Mouse (Mus musculus) E14TG2a.4 (cell line): ENCODE results near the gene Thada.

ENCODE experiments used
- CTCF ChIP-seq: conservative IDR thresholded peaks from 2 replicates; pipeline ENCODE4 v1.5.1; 2014; ENCODE audit warnings: low read length
- NANOG ChIP-seq: IDR thresholded peaks from 2 replicates; pipeline ENCODE4 v1.6.1; 2014; ENCODE audit warnings: borderline replicate concordance, low read length, mixed read lengths
- POU5F1 ChIP-seq: IDR thresholded peaks from 2 replicates; pipeline ENCODE4 v1.6.1; 2014; ENCODE audit warnings: low read length, borderline replicate concordance

DNA sequence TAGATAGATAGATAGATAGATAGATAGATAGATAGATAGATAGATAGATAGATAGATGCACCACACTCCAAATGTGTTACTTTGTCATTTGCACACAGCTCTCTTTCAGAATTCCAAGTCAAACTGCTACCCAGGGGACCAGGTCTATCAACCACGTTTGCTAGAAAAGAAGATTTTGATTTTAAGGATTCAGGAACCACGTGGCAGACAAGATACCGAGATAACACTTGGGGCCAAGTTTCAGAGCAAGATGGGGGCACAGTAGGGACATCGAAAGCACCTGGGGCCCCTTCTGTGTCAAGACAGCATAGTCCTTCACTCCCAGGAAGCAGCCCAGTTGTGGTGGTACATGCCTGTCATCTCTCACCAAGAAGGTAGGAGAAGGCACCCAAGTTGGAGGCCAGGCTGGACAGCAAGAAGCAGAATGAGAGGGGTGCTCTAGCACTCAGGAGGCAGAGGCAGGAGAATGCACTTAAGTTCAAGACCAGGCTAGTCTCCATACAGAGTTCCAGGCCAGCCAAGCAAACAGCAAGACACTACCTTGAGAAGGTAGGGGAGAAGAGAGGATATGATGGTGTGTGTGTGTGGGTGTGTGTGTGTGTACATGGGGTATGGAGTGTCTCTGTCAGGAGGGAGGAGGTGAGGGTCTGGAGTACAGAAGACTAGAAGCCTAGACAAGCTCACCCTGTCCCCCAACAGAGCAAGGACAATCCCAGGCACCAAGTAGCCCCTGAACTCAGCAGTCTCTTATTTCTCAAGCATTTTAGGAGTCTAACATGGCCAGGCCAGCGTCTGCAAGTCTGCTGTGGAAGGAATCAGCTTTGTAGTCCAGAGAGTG is 321.0 kb downstream of the Thada start:
- TF ChIP-seq CTCF (no peak), NANOG (no peak), POU5F1 (no peak)
